Mouse (Mus musculus): ENCODE measurements at regions not wholly inside any gene's neighbourhood (a gene's known extent, or its start where the extent isn't known, plus 50 kb on each side); places are given as distances from the start of the nearest gene placed in this dataset.

GRCm38 (mm10) chr3:65449176-65449575 is 56.8 kb upstream of the Ssr3 start:
- no peaks in the 10 kb centered on the region for H3K9me3 ChIP-seq (replicated peaks)
- no peak overlapping the region for H3K4me2 ChIP-seq (replicated peaks)
- H3K27me3 ChIP-seq: no peaks in the 10 kb centered on the region
- H3K4me1 ChIP-seq: no peaks in the 10 kb centered on the region
- no peak overlapping the region for H3K27ac ChIP-seq
- no peak overlapping the region for H3K4me3 ChIP-seq
- H3K9ac ChIP-seq: no peak overlapping the region
- no peaks in the 10 kb centered on the region for H3K36me3 ChIP-seq
- ATAC-seq (ENCODE audit: low FRiP score): no peak
- WGBS: 93% methylated on average over 1 of the region's 1 CpGs

- peaks cover 12% of the 10 kb centered on the region for H3K4me1 ChIP-seq
- no peak overlapping the region for H3K27ac ChIP-seq
- H3K4me3 ChIP-seq: no peak overlapping the region
- H3K4me2 ChIP-seq (replicated peaks): no peak overlapping the region
- H3K27me3 ChIP-seq: no peaks in the 10 kb centered on the region
- peak; percentile 53; the same call in 1 of the 2 replicates for ATAC-seq (ENCODE audit: low FRiP score)
- no peak overlapping the region for H3K9ac ChIP-seq
- 44% methylated on average over 1 of the region's 1 CpGs for WGBS
- H3K9me3 ChIP-seq (replicated peaks): no peaks in the 10 kb centered on the region
- no peaks in the 10 kb centered on the region for H3K36me3 ChIP-seq
Measured at GRCm38 (mm10) chr3:65443701-65444100, 51.3 kb upstream of the Ssr3 start.

GRCm38 (mm10) chr3:65442946-65443345 is 50.5 kb upstream of the Ssr3 start:
- peaks cover 12% of the 10 kb centered on the region for H3K4me1 ChIP-seq
- WGBS: 70% methylated on average over 8 of the region's 8 CpGs
- no peaks in the 10 kb centered on the region for H3K36me3 ChIP-seq
- H3K27ac ChIP-seq: no peak overlapping the region
- H3K27me3 ChIP-seq: no peaks in the 10 kb centered on the region
- no peak for ATAC-seq (ENCODE audit: low FRiP score)
- H3K4me2 ChIP-seq (replicated peaks): no peak overlapping the region
- no peaks in the 10 kb centered on the region for H3K9me3 ChIP-seq (replicated peaks)
- H3K4me3 ChIP-seq: no peak overlapping the region
- no peak overlapping the region for H3K9ac ChIP-seq

GRCm38 (mm10) chr3:65442269-65442668 is 49.8 kb upstream of the Ssr3 start:
- 0 out of 2 replicates have a peak overlapping the region, but pooled peaks have one; percentile 52 for H3K27ac ChIP-seq
- WGBS: 74% methylated on average over 4 of the region's 4 CpGs
- peaks cover 12% of the 10 kb centered on the region for H3K4me1 ChIP-seq
- no peaks in the 10 kb centered on the region for H3K27me3 ChIP-seq
- no peak overlapping the region for H3K9ac ChIP-seq
- H3K4me3 ChIP-seq: no peak overlapping the region
- H3K4me2 ChIP-seq (replicated peaks): no peak overlapping the region
- ATAC-seq (ENCODE audit: low FRiP score): no peak
- no peaks in the 10 kb centered on the region for H3K9me3 ChIP-seq (replicated peaks)
- no peaks in the 10 kb centered on the region for H3K36me3 ChIP-seq

Measured in hindbrain, embryonic 12.5 days (tissue).